18 mouse cellular contexts compared by ENCODE assay signal in the genomic region with DNA sequence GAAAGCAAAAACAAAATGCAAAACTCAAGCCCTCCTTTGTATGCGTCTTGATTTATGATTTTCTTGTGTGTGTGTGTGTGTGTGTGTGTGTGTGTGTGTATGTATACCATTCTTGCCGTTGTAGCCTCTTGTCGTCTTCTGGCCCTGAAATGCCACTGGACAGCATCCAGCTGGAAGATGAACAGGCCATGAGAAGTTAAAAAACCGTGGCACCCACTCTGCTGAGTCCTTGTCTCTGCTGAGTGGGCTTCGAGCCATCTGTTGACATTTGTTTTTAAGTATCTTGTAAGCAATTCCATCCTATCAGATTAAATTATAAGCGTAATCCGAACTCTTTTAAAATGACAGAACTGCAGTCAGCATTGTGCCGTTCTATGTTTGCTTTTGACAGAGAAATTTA. TPM values are rescaled to one million over a fixed set of nuclear protein-coding genes. Genes with fewer than 3 reads are reported as not detected.
DNase-seq lines count a peak whose midpoint lies in the region; ATAC-seq and TF ChIP-seq lines count a peak whose summit lies in the region.
"Had no signal": no experiment of that assay in that cellular context is flagged by ENCODE, and none has a peak within 500 bp of the region (broad histone marks: within the 10 kb centered on the region; RNA-seq: fewer than 3 reads in every experiment).

No protein-coding gene starts in this region.

- WGBS in cerebellum, adult 2 months, result 14% methylated on average over 8 of the region's 8 CpGs
- 68% methylated on average over 8 of the region's 8 CpGs for WGBS in hindbrain, embryonic 14.5 days
- 81% methylated on average over 8 of the region's 8 CpGs for WGBS in hindbrain, embryonic 12.5 days
- 32% methylated on average over 8 of the region's 8 CpGs for WGBS in lung, postnatal 0 days

- no peak overlapping the region for H3K4me2 ChIP-seq in hindbrain, embryonic 14.5 days (replicated peaks)
- H3K4me2 ChIP-seq in hindbrain, embryonic 12.5 days (replicated peaks), result no peak overlapping the region
- no peak overlapping the region for H3K4me2 ChIP-seq in lung, postnatal 0 days (replicated peaks; ENCODE audit: low read depth, low read length)
- H3K4me2 ChIP-seq: forebrain, embryonic 12.5 days; heart, embryonic 13.5 days; neural tube, embryonic 12.5 days had no signal

- H3K36me3 ChIP-seq in hindbrain, embryonic 14.5 days (replicated peaks; ENCODE audit: control insufficient read depth, insufficient read depth), result no peaks in the 10 kb centered on the region
- H3K36me3 ChIP-seq in hindbrain, embryonic 12.5 days, result no peaks in the 10 kb centered on the region
- H3K36me3 ChIP-seq in lung, postnatal 0 days (ENCODE audit: insufficient read depth, low read length), result no peaks in the 10 kb centered on the region
- H3K36me3 ChIP-seq: forebrain, embryonic 12.5 days; heart, embryonic 13.5 days; neural tube, embryonic 12.5 days had no signal

- no peaks in the 10 kb centered on the region for H3K9me3 ChIP-seq in hindbrain, embryonic 14.5 days (ENCODE audit: control insufficient read depth, low read length)
- no peaks in the 10 kb centered on the region for H3K9me3 ChIP-seq in hindbrain, embryonic 12.5 days (replicated peaks)
- H3K9me3 ChIP-seq in lung, postnatal 0 days (ENCODE audit: low read length), result no peaks in the 10 kb centered on the region
- H3K9me3 ChIP-seq: forebrain, embryonic 12.5 days; heart, embryonic 13.5 days; neural tube, embryonic 12.5 days had no signal

- no peak overlapping the region for H3K9ac ChIP-seq in hindbrain, embryonic 14.5 days
- H3K9ac ChIP-seq in hindbrain, embryonic 12.5 days, result no peak overlapping the region
- H3K9ac ChIP-seq in lung, postnatal 0 days (replicated peaks; ENCODE audit: low read depth), result no peak overlapping the region
- H3K9ac ChIP-seq: forebrain, embryonic 12.5 days; heart, embryonic 13.5 days; liver, postnatal 0 days; neural tube, embryonic 12.5 days had no signal

- no peak for TF ChIP-seq CTCF in cerebellum, adult 2 months (IDR thresholded peaks at IDR 0.05; ENCODE audit: borderline replicate concordance, insufficient read depth, low read depth, low read length)
- no peak for TF ChIP-seq CTCF in lung, postnatal 0 days (IDR thresholded peaks at IDR 0.05)

- TF ChIP-seq EP300 in lung, postnatal 0 days (IDR thresholded peaks at IDR 0.05), result no peak

- ATAC-seq in cerebellum, adult (ENCODE audit: insufficient number of reproducible peaks, low FRiP score, low TSS enrichment), result no peak
- ATAC-seq in hindbrain, embryonic 14.5 days (ENCODE audit: low FRiP score), result peak; percentile 26; the same call in 1 of the 2 replicates
- ATAC-seq in hindbrain, embryonic 12.5 days (ENCODE audit: low FRiP score), result no peak
- no peak for ATAC-seq in lung, postnatal 0 days
- no peak for ATAC-seq in frontal cortex, adult (ENCODE audit: low TSS enrichment)

- peaks cover 34% of the 10 kb centered on the region for H3K4me1 ChIP-seq in cerebellum, adult 2 months (ENCODE audit: control insufficient read depth, insufficient read depth, low read length)
- peaks cover 37% of the 10 kb centered on the region for H3K4me1 ChIP-seq in hindbrain, embryonic 14.5 days (replicated peaks; ENCODE audit: control insufficient read depth, insufficient read depth, low read length)
- peaks cover 29% of the 10 kb centered on the region for H3K4me1 ChIP-seq in hindbrain, embryonic 12.5 days
- H3K4me1 ChIP-seq in lung, postnatal 0 days (ENCODE audit: insufficient read depth, low read depth, low read length), result peaks cover 15% of the 10 kb centered on the region; the same call in 1 of the 2 replicates

- no peak overlapping the region for H3K27ac ChIP-seq in cerebellum, adult 2 months (ENCODE audit: insufficient read depth, low read length)
- no peak overlapping the region for H3K27ac ChIP-seq in hindbrain, embryonic 14.5 days
- no peak overlapping the region for H3K27ac ChIP-seq in hindbrain, embryonic 12.5 days
- no peak overlapping the region for H3K27ac ChIP-seq in lung, postnatal 0 days (ENCODE audit: low read length)
- H3K27ac ChIP-seq: forebrain, embryonic 12.5 days; heart, embryonic 13.5 days; neural tube, embryonic 12.5 days had no signal

- H3K4me3 ChIP-seq in cerebellum, adult 2 months (replicated peaks; ENCODE audit: insufficient read depth, low read depth, low read length), result no peak overlapping the region
- H3K4me3 ChIP-seq in hindbrain, embryonic 14.5 days (replicated peaks; ENCODE audit: low read length), result no peak overlapping the region
- H3K4me3 ChIP-seq in hindbrain, embryonic 12.5 days, result no peak overlapping the region
- no peak overlapping the region for H3K4me3 ChIP-seq in lung, postnatal 0 days (ENCODE audit: low read depth, low read length)
- H3K4me3 ChIP-seq: forebrain, embryonic 12.5 days; heart, embryonic 13.5 days; neural tube, embryonic 12.5 days had no signal

- no peak for TF ChIP-seq POLR2A in cerebellum, adult 2 months (IDR thresholded peaks at IDR 0.05; ENCODE audit: borderline replicate concordance, insufficient read depth, low read length)

- peak; percentile 42 to 57 for DNase-seq in cerebellum, adult 2 months
- no peak for DNase-seq in hindbrain, embryonic 14.5 days (ENCODE audit: low spot score)
- DNase-seq in lung, postnatal 0 days (ENCODE audit: low spot score), result peak; percentile 41
- no peak for DNase-seq in lung, adult 18-20 months
- DNase-seq in brain, adult 2 months (ENCODE audit: low read depth, low spot score), result peak; percentile 71
- DNase-seq: B cell, adult 2 months; heart, postnatal 36 days; kidney, adult 8-10 months; kidney, postnatal 25 days; liver; liver, postnatal 0 days; right cerebral cortex, postnatal 25 days had no signal

- H3K27me3 ChIP-seq in cerebellum, adult 2 months (ENCODE audit: control insufficient read depth, insufficient read depth, low read length), result no peaks in the 10 kb centered on the region
- no peaks in the 10 kb centered on the region for H3K27me3 ChIP-seq in hindbrain, embryonic 14.5 days (ENCODE audit: control insufficient read depth, insufficient read depth, low read length)
- no peaks in the 10 kb centered on the region for H3K27me3 ChIP-seq in hindbrain, embryonic 12.5 days
- H3K27me3 ChIP-seq in lung, postnatal 0 days (replicated peaks; ENCODE audit: insufficient read depth, low read length), result no peaks in the 10 kb centered on the region
- H3K27me3 ChIP-seq: forebrain, embryonic 12.5 days; heart, embryonic 13.5 days; neural tube, embryonic 12.5 days had no signal

RNA-seq across cellular contexts. Expression of gene Ppp3ca, which starts 8.5 kb away (rescaled TPM):
- polyA plus RNA-seq in cerebellum, adult 2 months (2012; rRNA removed), result 334 and 338 TPM in 2 replicates
- 181 and 205 TPM in 2 replicates for polyA plus RNA-seq in hindbrain, embryonic 14.5 days (2014; fragmentation: Nextera tagmentation; extraction: Ambion mirVana)
- polyA plus RNA-seq in hindbrain, embryonic 12.5 days (2016; fragmentation: Nextera tagmentation; extraction: Ambion mirVana), result 127 and 145 TPM in 2 replicates
- 105 and 125 TPM in 2 replicates for polyA plus RNA-seq in lung, postnatal 0 days (2015; fragmentation: Nextera tagmentation; extraction: Ambion mirVana)

Comparison
In these comparisons a context has a peak if more than half of its experiments do, and no peak if none do; other contexts are left out.
1. DNase-seq: peak in cerebellum, adult 2 months (2 of 2), lung, postnatal 0 days (single experiment) and brain, adult 2 months (single experiment); none in hindbrain, embryonic 14.5 days (single experiment) and lung, adult 18-20 months (0 of 2).